Mouse (Mus musculus) liver, postnatal 0 days (tissue): ENCODE results near the gene Pfn3.

Source experiments
- CTCF ChIP-seq: sonication (generic); IDR thresholded peaks from 2 replicates; pipeline ENCODE4 v1.5.1; 2016; ENCODE audit warnings: antibody characterized with exemption, low read depth
- EP300 ChIP-seq: IDR thresholded peaks from 2 replicates; pipeline ENCODE4 v1.6.1; 2016; ENCODE audit warnings: antibody characterized with exemption, low read depth, mild to moderate bottlenecking

- 0 out of 2 replicates have a peak, but pooled peaks have one; percentile 3 for TF ChIP-seq CTCF
- no peak for TF ChIP-seq EP300
Observed at GRCm38 (mm10) chr13:55369531-55370114, 45.4 kb downstream of the Pfn3 start, which contains the start of gene Rgs14.
